Mouse (Mus musculus): Measurements from ENCODE around the gene Spsb1. TPM values are rescaled to one million over a fixed set of nuclear protein-coding genes. Genes with fewer than 3 reads are reported as not detected.

Gene Spsb1
- polyA plus RNA-seq, 2 experiments = 0.23 to 0.46 TPM

GRCm38 (mm10) chr4:149871014-149871413 lies 83.8 kb downstream of the Spsb1 start:
- no peak overlapping the region for H3K4me3 ChIP-seq (ENCODE audit: insufficient read depth in 1 of 2, low read depth in 2 of 2, low read length in 2 of 2)
- WGBS (ENCODE audit: insufficient replicate concordance) = 60% methylated on average over 11 of the region's 11 CpGs
- H3K9me3 ChIP-seq (ENCODE audit: control insufficient read depth, low read length) = no peaks in the 10 kb centered on the region
- ATAC-seq (ENCODE audit: insufficient read depth) (no peak), DNase-seq (ENCODE audit: low read depth in 3 of 3, low spot score in 3 of 3) (no peak)
- H3K4me1 ChIP-seq (replicated peaks; ENCODE audit: control insufficient read depth in 2 of 2, insufficient read depth in 2 of 2, low read length in 1 of 2) = no peaks in the 10 kb centered on the region; a peak in 1 of 4 replicates
- H3K9ac ChIP-seq (replicated peaks) = no peak overlapping the region
- H3K27ac ChIP-seq = no peak overlapping the region
- TF ChIP-seq EP300 (IDR thresholded peaks at IDR 0.05; ENCODE audit: low read depth) (no peak), CTCF (IDR thresholded peaks at IDR 0.05; ENCODE audit: low read depth) (no peak)
- H3K4me2 ChIP-seq (ENCODE audit: low read depth) = no peak overlapping the region
- no peaks in the 10 kb centered on the region for H3K27me3 ChIP-seq (ENCODE audit: control insufficient read depth, insufficient read depth, low read length)
- H3K36me3 ChIP-seq (replicated peaks; ENCODE audit: control insufficient read depth, insufficient read depth, low read depth) = no peaks in the 10 kb centered on the region

GRCm38 (mm10) chr4:149870412-149870811 lies 84.4 kb downstream of the Spsb1 start:
- H3K4me2 ChIP-seq (ENCODE audit: low read depth) = no peak overlapping the region
- H3K9me3 ChIP-seq (ENCODE audit: control insufficient read depth, low read length) = no peaks in the 10 kb centered on the region
- DNase-seq (ENCODE audit: low read depth in 3 of 3, low spot score in 3 of 3) (no peak), ATAC-seq (ENCODE audit: insufficient read depth) (no peak)
- H3K27ac ChIP-seq = no peak overlapping the region
- H3K36me3 ChIP-seq (replicated peaks; ENCODE audit: control insufficient read depth, insufficient read depth, low read depth) = no peaks in the 10 kb centered on the region
- H3K4me3 ChIP-seq (ENCODE audit: insufficient read depth in 1 of 2, low read depth in 2 of 2, low read length in 2 of 2) = no peak overlapping the region
- H3K4me1 ChIP-seq (replicated peaks; ENCODE audit: control insufficient read depth in 2 of 2, insufficient read depth in 2 of 2, low read length in 1 of 2) = no peaks in the 10 kb centered on the region; a peak in 1 of 4 replicates
- H3K27me3 ChIP-seq (ENCODE audit: control insufficient read depth, insufficient read depth, low read length) = no peaks in the 10 kb centered on the region
- no peak overlapping the region for H3K9ac ChIP-seq (replicated peaks)
- TF ChIP-seq EP300 (IDR thresholded peaks at IDR 0.05; ENCODE audit: low read depth) = no peak
- TF ChIP-seq CTCF (IDR thresholded peaks at IDR 0.05; ENCODE audit: low read depth) = peak; percentile 63

GRCm38 (mm10) chr4:149868725-149869124 lies 86.1 kb downstream of the Spsb1 start:
- no peaks in the 10 kb centered on the region for H3K27me3 ChIP-seq (ENCODE audit: control insufficient read depth, insufficient read depth, low read length)
- H3K27ac ChIP-seq = no peak overlapping the region
- H3K9me3 ChIP-seq (ENCODE audit: control insufficient read depth, low read length) = no peaks in the 10 kb centered on the region
- WGBS (ENCODE audit: insufficient replicate concordance) = 69% methylated on average over 14 of the region's 14 CpGs
- ATAC-seq (ENCODE audit: insufficient read depth) (no peak), DNase-seq (ENCODE audit: low read depth in 3 of 3, low spot score in 3 of 3) (no peak)
- H3K9ac ChIP-seq (replicated peaks) = no peak overlapping the region
- TF ChIP-seq CTCF (IDR thresholded peaks at IDR 0.05; ENCODE audit: low read depth) = no peak
- no peak for TF ChIP-seq EP300 (IDR thresholded peaks at IDR 0.05; ENCODE audit: low read depth)
- H3K4me1 ChIP-seq (replicated peaks; ENCODE audit: control insufficient read depth in 2 of 2, insufficient read depth in 2 of 2, low read length in 1 of 2) = peaks cover 0 to 5% of the 10 kb centered on the region in 2 experiments; a peak in 1 of 4 replicates
- no peaks in the 10 kb centered on the region for H3K36me3 ChIP-seq (replicated peaks; ENCODE audit: control insufficient read depth, insufficient read depth, low read depth)
- H3K4me2 ChIP-seq (ENCODE audit: low read depth) = no peak overlapping the region
- no peak overlapping the region for H3K4me3 ChIP-seq (ENCODE audit: insufficient read depth in 1 of 2, low read depth in 2 of 2, low read length in 2 of 2)

GRCm38 (mm10) chr4:149868009-149868408 lies 86.8 kb downstream of the Spsb1 start:
- Histone ChIP-seq H3K9me3 (ENCODE audit: control insufficient read depth, low read length) (no peaks in the 10 kb centered on the region), H3K4me2 (ENCODE audit: low read depth) (no peak overlapping the region), H3K27ac (no peak overlapping the region), H3K36me3 (replicated peaks; ENCODE audit: control insufficient read depth, insufficient read depth, low read depth) (no peaks in the 10 kb centered on the region), H3K4me1 (replicated peaks; ENCODE audit: control insufficient read depth in 2 of 2, insufficient read depth in 2 of 2, low read length in 1 of 2) (peaks cover 0 to 5% of the 10 kb centered on the region in 2 experiments; a peak in 2 of 4 replicates), H3K4me3 (ENCODE audit: insufficient read depth in 1 of 2, low read depth in 2 of 2, low read length in 2 of 2) (no peak overlapping the region), H3K27me3 (ENCODE audit: control insufficient read depth, insufficient read depth, low read length) (no peaks in the 10 kb centered on the region), H3K9ac (replicated peaks) (no peak overlapping the region)
- WGBS (ENCODE audit: insufficient replicate concordance) = 55% methylated on average over 9 of the region's 9 CpGs
- DNase-seq (ENCODE audit: low read depth in 3 of 3, low spot score in 3 of 3) (no peak), ATAC-seq (ENCODE audit: insufficient read depth) (no peak)
- no peak for TF ChIP-seq EP300 (IDR thresholded peaks at IDR 0.05; ENCODE audit: low read depth)
- no peak for TF ChIP-seq CTCF (IDR thresholded peaks at IDR 0.05; ENCODE audit: low read depth)

- H3K27me3 ChIP-seq (ENCODE audit: control insufficient read depth, insufficient read depth, low read length) = no peaks in the 10 kb centered on the region
- no peaks in the 10 kb centered on the region for H3K9me3 ChIP-seq (ENCODE audit: control insufficient read depth, low read length)
- DNase-seq (ENCODE audit: low read depth in 3 of 3, low spot score in 3 of 3) = no peak
- no peak overlapping the region for H3K9ac ChIP-seq (replicated peaks)
- 49% methylated on average over 4 of the region's 4 CpGs for WGBS (ENCODE audit: insufficient replicate concordance)
- H3K4me1 ChIP-seq (replicated peaks; ENCODE audit: control insufficient read depth in 2 of 2, insufficient read depth in 2 of 2, low read length in 1 of 2) = peaks cover 0 to 5% of the 10 kb centered on the region in 2 experiments; a peak in 2 of 4 replicates
- H3K36me3 ChIP-seq (replicated peaks; ENCODE audit: control insufficient read depth, insufficient read depth, low read depth) = no peaks in the 10 kb centered on the region
- TF ChIP-seq CTCF (IDR thresholded peaks at IDR 0.05; ENCODE audit: low read depth) (no peak), EP300 (IDR thresholded peaks at IDR 0.05; ENCODE audit: low read depth) (no peak)
- ATAC-seq (ENCODE audit: insufficient read depth) = no peak
- no peak overlapping the region for H3K4me2 ChIP-seq (ENCODE audit: low read depth)
- H3K27ac ChIP-seq = no peak overlapping the region
- no peak overlapping the region for H3K4me3 ChIP-seq (ENCODE audit: insufficient read depth in 1 of 2, low read depth in 2 of 2, low read length in 2 of 2)
Measured at GRCm38 (mm10) chr4:149867351-149867750, 87.5 kb downstream of the Spsb1 start.

Data from liver, embryonic 14.5 days (tissue).